Mouse (Mus musculus) testis, postnatal 10 days (tissue): Measurements from ENCODE around the gene Sf1.
A peak's percentile ranks its signal among the peaks of the same experiment; 100 is the strongest.

ENCODE experiments used
- DNase-seq: peaks from one replicate; pipeline ENCODE4 v3.0.0; 2021; ENCODE audit warnings: low spot score

The Sf1 gene

DNA sequence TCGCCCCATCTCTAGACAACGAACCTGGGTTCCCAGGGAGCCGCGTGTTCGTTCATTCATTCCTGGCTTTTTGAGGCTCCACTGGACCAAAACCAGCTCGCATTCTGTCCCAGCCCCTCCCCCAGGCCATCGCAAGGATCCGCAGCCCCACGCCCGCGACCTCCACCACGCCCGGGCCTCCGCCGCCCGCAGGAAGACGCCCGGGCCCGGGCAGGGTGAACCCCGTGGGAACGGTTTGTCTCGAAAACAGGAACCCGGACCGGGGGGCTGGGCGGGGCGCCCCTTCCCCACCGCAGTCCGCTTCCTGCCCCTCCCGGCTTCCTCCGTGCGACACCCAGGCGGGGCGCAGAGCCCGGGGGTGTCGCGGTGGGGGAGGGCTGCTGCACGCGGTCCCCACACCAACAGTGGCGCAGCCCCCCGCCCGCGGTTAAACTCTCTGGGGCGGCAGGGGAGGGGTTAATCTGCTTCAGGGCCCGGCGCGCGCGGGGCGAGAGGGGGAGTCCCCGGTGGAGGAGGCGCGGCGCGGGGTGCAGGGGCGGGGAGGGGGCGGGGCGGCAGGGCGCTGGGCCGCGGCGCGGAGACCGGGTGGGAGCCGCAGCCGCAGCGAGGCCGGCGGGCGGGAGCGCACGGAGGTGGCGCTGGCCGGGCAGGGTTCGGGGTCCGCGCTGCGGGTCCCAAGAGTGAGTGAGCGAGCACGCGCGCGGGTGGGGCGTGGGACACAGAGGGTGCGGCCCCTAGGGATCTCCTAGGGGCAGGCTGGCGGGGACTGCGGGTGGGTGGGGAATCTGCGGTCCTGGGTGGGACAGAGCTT lies 36.0 kb downstream of the Sf1 start, which contains the start of gene Rasgrp2:
TSS of gene Rasgrp2 (plus strand) at position 56 of the 811 bp plus-strand sequence.
- DNase-seq: peak; percentile 75

- peak; percentile 71 for DNase-seq
Measured at GRCm38 (mm10) chr19:6400096-6401086, 36.9 kb downstream of the Sf1 start.

- DNase-seq: peak; percentile 90
Measured at GRCm38 (mm10) chr19:6401131-6401815, 37.8 kb downstream of the Sf1 start.

- DNase-seq: no peak
Measured at GRCm38 (mm10) chr19:6401951-6402350, 38.5 kb downstream of the Sf1 start.

- DNase-seq: no peak
Measured at GRCm38 (mm10) chr19:6403869-6404268, 40.4 kb downstream of the Sf1 start.

- DNase-seq: no peak
Measured at GRCm38 (mm10) chr19:6405433-6405832, 41.9 kb downstream of the Sf1 start.

DNA sequence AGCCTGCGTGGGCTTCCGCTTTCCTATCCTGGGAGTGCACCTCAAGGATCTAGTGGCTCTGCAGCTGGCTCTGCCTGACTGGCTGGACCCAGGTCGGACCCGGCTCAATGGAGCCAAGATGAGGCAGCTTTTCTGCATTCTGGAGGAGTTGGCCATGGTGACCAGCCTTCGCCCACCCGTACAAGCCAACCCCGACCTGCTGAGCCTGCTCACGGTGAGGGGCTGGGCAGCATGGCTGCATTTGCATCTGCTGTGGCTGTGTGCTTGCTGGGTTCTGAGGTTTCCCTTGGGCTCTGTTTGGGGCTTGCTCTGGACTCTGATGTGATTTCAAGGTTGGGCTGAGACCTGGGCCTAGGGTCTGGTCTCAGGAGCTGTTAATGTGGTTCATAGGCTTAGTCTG lies 43.6 kb downstream of the Sf1 start:
- DNase-seq: no peak

GRCm38 (mm10) chr19:6407816-6408510 lies 44.5 kb downstream of the Sf1 start:
- DNase-seq: no peak

DNA sequence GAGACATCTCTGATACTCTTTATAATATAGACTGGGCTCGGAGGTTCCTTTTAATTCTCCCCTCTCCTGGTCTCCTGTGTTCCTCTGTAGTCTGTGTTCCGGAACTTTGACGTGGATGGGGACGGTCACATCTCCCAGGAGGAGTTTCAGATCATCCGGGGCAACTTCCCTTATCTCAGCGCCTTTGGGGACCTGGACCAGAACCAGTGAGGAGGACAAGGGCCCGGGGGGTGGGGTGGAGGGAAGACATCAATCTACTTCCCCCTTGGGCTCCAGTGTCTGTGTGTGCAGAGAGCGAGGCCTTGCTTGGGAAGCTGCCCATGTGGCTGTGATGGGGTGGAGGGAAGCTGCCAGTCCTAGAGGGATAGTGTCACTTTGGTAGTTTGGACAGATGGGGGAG lies 45.3 kb downstream of the Sf1 start:
- DNase-seq: no peak

DNA sequence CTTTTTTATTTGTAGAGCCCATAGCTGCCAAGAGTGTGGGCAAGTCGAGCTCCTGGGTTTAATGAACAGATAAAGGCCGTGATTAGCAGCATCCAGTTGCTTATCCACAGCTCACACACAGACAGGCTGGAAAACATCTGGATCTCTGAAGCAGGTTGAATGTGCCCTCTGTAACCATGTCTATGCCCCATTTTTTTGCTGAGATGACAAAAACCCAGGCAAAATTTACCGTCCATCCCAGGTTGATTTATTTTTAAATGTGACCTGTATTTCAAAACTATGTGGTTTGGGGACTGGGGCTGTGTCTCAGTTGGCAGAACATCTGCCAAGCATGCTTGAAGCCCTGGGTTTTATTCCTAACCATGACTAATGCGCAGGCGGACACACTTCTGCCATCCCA lies 45.7 kb downstream of the Sf1 start:
- no peak for DNase-seq

- no peak for DNase-seq
Measured at GRCm38 (mm10) chr19:6409936-6410335, 46.4 kb downstream of the Sf1 start.

DNA sequence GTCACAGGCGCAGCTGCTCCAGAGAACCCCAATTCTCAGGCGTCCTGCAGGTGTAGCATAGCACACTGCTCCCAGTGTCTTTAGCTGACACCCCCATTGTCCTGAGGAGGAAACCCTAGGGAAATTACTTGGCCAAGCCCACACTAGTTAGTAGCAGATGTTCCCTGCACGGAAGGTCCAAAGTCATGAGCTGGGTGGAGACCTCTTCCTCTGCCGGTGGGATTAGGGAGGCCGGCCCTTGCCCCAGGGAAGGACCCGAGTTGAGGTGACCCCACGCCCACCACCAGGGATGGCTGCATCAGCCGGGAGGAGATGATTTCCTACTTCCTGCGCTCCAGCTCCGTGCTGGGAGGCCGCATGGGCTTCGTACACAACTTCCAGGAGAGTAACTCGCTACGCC lies 49.3 kb downstream of the Sf1 start:
- DNase-seq: no peak

DNA sequence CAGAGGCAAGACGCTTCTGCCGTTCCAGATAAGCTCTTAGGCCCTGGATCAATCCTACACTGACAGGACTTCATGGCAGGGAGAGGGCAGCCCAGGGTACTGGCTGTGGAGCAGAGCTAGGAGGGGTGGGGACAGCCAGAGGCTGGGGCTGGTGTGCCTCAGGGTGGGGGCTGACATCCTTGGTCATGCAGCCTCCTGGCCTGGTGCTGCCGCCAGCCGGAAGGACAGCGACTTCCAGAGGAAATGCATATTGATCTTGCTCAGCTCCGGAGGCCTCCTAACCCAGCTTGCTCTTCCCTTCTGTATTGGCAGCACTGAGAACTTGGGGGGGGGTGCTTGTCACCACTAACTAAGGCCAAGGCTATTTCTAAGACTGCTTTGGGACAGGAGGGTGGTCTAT lies 52.0 kb downstream of the Sf1 start:
- DNase-seq: no peak

DNA sequence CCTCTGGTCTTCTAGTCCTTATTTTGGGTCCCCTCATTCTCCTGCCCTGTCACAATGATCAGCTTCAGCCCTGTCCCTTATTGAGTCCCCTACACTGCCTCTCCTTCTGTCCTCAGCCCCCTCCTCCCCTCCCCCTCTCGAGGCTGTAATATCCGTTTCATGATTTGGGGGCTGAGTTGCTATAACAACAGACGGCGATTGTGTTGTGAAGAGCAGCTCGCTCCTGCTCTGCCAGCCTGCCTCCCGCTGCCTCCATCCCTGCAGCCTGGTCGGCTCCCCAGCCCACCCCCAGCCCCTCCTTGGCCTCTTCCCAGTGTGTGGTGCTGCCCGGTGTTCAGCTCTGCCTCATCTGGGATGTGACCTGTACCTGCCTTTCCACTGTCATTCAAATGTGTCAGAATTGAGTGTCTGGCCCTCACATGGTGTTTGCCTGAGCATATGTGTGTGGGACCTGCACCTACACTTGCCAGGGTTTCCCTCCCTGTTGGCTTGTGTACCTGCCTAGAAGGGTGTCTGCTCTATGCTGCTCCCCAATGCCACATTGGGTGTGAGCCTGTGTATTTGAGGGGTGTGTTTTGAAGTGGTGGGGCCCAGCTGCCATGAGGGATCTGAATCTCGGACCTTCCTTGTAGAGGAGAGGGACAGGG lies 52.8 kb downstream of the Sf1 start:
- no peak for DNase-seq

DNA sequence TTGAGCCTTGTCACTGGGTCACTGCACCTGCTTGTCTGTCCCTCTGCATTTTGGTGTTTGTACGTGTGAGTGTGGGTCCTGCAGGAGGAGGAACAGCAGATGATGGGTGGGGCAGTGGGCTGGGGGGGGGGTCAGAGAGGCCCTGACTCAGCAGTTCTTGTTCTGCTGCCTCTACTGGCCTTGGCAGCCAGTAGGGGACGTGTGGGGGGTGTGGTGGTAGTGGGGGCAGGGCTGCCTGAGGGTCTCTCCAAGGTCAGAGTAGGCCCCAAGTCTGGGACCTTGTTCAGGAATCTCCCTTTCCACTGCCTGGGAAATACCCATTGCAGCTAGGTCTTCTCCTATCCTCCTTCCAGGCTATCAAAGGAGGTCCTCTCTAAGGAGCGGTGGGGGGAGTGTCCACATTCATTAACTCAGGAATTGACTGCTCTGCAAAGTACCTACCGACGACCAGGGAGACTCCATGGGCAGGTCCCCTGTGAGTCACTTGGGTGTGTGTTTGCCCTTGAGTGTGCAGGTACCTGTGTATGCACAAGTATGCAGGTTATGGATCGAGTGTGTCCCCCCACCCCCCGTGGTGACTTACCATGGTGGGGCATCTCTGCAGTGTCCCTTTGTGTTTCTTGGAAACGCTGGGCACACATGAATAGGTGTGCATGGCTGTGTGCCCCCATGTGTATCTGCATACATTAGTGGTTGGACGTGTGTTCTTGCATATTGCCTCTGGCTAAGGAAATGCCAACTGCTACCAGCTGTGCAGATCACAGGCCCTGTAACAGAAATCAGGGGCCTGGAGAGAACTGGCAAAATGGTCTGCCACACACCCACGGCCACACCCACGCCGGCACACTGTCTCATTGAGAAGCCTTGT lies 53.6 kb downstream of the Sf1 start:
- DNase-seq: no peak

- peak; percentile 94 for DNase-seq
Measured at GRCm38 (mm10) chr19:6418233-6418879, 54.9 kb downstream of the Sf1 start, which contains the start of gene Nrxn2. TSS of gene Nrxn2 (plus strand) at chr19:6418731.

DNA sequence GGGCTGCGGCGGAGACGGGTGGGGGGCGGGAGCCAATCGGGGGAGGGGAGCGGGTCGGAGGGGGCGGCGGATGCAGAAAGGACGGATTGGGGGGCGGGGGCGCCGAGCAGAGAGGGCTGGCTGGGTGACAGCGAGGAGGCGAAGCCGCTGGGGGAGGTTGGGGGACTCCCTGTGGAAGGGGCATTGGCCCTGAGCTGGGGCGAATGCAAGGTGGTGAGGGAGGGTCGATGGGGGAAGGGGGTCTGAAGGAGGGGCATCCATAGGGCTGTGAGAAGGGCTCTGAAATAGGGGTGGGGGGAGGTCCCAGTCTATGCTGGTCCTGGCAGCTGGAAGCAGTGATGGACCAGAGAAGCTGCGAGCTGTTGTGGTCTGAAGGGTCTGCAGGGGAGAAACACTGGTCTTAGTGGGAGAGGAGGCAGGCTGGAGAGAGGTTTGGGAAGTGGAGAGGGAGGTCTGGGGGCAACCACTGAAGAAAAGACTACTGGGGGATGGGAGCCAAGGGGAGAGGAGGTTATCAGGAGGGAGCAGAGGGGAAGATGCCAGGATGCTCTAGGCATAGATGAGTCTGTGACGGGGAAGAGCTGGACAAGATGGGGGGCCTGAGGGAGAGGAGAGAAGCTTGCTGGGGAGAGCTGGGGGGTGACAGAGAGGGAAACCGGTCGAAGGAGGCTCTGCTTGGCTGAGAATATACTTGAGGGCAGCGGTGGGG lies 55.6 kb downstream of the Sf1 start:
- DNase-seq: no peak

GRCm38 (mm10) chr19:6419805-6420310 lies 56.4 kb downstream of the Sf1 start:
- DNase-seq: no peak
